33 mouse cellular contexts compared by ENCODE assay signal in genomic region chr17:28410731-28411130, GRCm38 (mm10). TPM values are rescaled to one million over a fixed set of nuclear protein-coding genes. Genes with fewer than 3 reads are reported as not detected.
"Had no signal": no experiment of that assay in that cellular context is flagged by ENCODE, and none has a peak within 500 bp of the region (broad histone marks: within the 10 kb centered on the region; RNA-seq: fewer than 3 reads in every experiment).

No protein-coding gene starts in this region.

- H3K27ac ChIP-seq: heart, adult 2 months; heart, embryonic 13.5 days; hindbrain, embryonic 10.5 days; hindbrain, embryonic 12.5 days; hindbrain, embryonic 14.5 days; intestine, embryonic 15.5 days; limb, embryonic 12.5 days; liver, embryonic 12.5 days; liver, embryonic 14.5 days had no signal

- H3K4me1 ChIP-seq: hindbrain, embryonic 10.5 days; hindbrain, embryonic 12.5 days; intestine, embryonic 15.5 days; limb, embryonic 12.5 days had no signal

- DNase-seq: forebrain, postnatal 0 days; gastrocnemius, postnatal 10 days; heart, adult 2 months; heart, postnatal 14 days; heart, postnatal 4 days; kidney, adult 18-20 months; kidney, adult 8-10 months; kidney, postnatal 10 days; kidney, postnatal 25 days; kidney, postnatal 4 days; layer of hippocampus, adult 9-11 months; layer of hippocampus, postnatal 36 days; left cerebral cortex, postnatal 4 days had no signal

- H3K9me3 ChIP-seq: heart, embryonic 13.5 days; heart, embryonic 15.5 days; hindbrain, embryonic 10.5 days; hindbrain, embryonic 12.5 days; intestine, embryonic 15.5 days; limb, embryonic 12.5 days; liver, embryonic 12.5 days had no signal

- H3K27me3 ChIP-seq: heart, embryonic 13.5 days; heart, embryonic 15.5 days; hindbrain, embryonic 12.5 days; intestine, embryonic 15.5 days; limb, embryonic 12.5 days; liver, embryonic 12.5 days had no signal

- H3K9ac ChIP-seq: forebrain, postnatal 0 days; heart, embryonic 13.5 days; heart, embryonic 15.5 days; hindbrain, embryonic 12.5 days; hindbrain, embryonic 14.5 days; intestine, embryonic 15.5 days; limb, embryonic 12.5 days; liver, embryonic 12.5 days; liver, embryonic 14.5 days had no signal

- H3K4me2 ChIP-seq: heart, embryonic 11.5 days; heart, embryonic 13.5 days; heart, embryonic 15.5 days; hindbrain, embryonic 12.5 days; hindbrain, embryonic 14.5 days; intestine, embryonic 15.5 days; limb, embryonic 12.5 days; liver, embryonic 12.5 days had no signal

- H3K4me3 ChIP-seq: heart, adult 2 months; heart, embryonic 13.5 days; heart, embryonic 15.5 days; hindbrain, embryonic 10.5 days; hindbrain, embryonic 12.5 days; intestine, embryonic 15.5 days; limb, embryonic 12.5 days; liver, embryonic 12.5 days had no signal

- ATAC-seq: forebrain, postnatal 0 days; hindbrain, embryonic 16.5 days; inflammation-experienced regulatory T-cells, adult 6 months; intestine, embryonic 15.5 days; intestine, postnatal 0 days; liver, embryonic 12.5 days had no signal

RNA-seq across cellular contexts. Expression of gene Tulp1, which starts 45.7 kb away (rescaled TPM):
- total RNA-seq: gastrocnemius, adult 18-20 months; gastrocnemius, postnatal 25 days; heart, adult 2 months; layer of hippocampus, postnatal 14 days; layer of hippocampus, postnatal 36 days; left cerebral cortex, adult 18-20 months; left cerebral cortex, postnatal 10 days; left cerebral cortex, postnatal 25 days; liver, adult 2 months had no signal
- polyA plus RNA-seq: heart, adult 2 months; liver, adult 2 months had no signal
